Mouse (Mus musculus) myocyte (in vitro differentiated cells): ENCODE results near the gene Bst2.
A peak's percentile ranks its signal among the peaks of the same experiment; 100 is the strongest.

Experiments used
- CEBPB ChIP-seq: IDR thresholded peaks from 2 replicates; pipeline ENCODE4 v1.6.1; 2011; ENCODE audit warnings: mild to moderate bottlenecking, moderate library complexity; ENCODE audit not compliant: poor library complexity, insufficient read depth, severe bottlenecking
- E2F4 ChIP-seq: IDR thresholded peaks from one replicate; pipeline ENCODE4 v1.6.1; 2011; ENCODE audit warnings: mild to moderate bottlenecking, control low read depth, moderate library complexity; ENCODE audit not compliant: insufficient read depth
- MAX ChIP-seq: IDR thresholded peaks from one replicate; pipeline ENCODE4 v1.6.1; 2011; ENCODE audit warnings: low read depth, mild to moderate bottlenecking, control low read depth
- MYOD1 ChIP-seq, 3 experiments: IDR thresholded peaks; one replicate each; pipeline ENCODE4 v1.6.1; 2011; ENCODE audit warnings: control low read depth in 2 of 3, low read depth in 2 of 3, mild to moderate bottlenecking in 2 of 3, moderate library complexity in 1 of 3; ENCODE audit not compliant: insufficient read length in 2 of 3, control insufficient read depth in 1 of 3
- MYOG ChIP-seq, 3 experiments: IDR thresholded peaks; one replicate each; pipeline ENCODE4 v1.6.1; 2011; ENCODE audit warnings: control low read depth in 2 of 3, low read depth in 2 of 3, mild to moderate bottlenecking in 2 of 3; ENCODE audit not compliant: insufficient read length in 2 of 3, control insufficient read depth in 1 of 3, insufficient read depth in 1 of 3
- POLR2A ChIP-seq: IDR thresholded peaks from one replicate; pipeline ENCODE4 v1.6.1; 2011; ENCODE audit warnings: low read depth, mild to moderate bottlenecking, control low read depth, moderate library complexity; ENCODE audit not compliant: insufficient read length
- POLR2AphosphoS2 ChIP-seq: IDR thresholded peaks from one replicate; pipeline ENCODE4 v1.6.1; 2011; ENCODE audit warnings: low read depth, control low read depth; ENCODE audit not compliant: insufficient read length
- SRF ChIP-seq: IDR thresholded peaks from one replicate; pipeline ENCODE4 v1.6.1; 2011; ENCODE audit warnings: low read depth; ENCODE audit not compliant: control insufficient read depth, insufficient read length
- TCF12 ChIP-seq: IDR thresholded peaks from one replicate; pipeline ENCODE4 v1.6.1; 2011; ENCODE audit warnings: mild to moderate bottlenecking, control low read depth; ENCODE audit not compliant: poor library complexity, insufficient read depth, severe bottlenecking
- TCF3 ChIP-seq: IDR thresholded peaks from one replicate; pipeline ENCODE4 v1.6.1; 2011; ENCODE audit warnings: low read depth, control low read depth; ENCODE audit not compliant: insufficient read length
- USF1 ChIP-seq: IDR thresholded peaks from one replicate; pipeline ENCODE4 v1.6.1; 2011; ENCODE audit warnings: low read depth, mild to moderate bottlenecking, control low read depth, moderate library complexity

DNA sequence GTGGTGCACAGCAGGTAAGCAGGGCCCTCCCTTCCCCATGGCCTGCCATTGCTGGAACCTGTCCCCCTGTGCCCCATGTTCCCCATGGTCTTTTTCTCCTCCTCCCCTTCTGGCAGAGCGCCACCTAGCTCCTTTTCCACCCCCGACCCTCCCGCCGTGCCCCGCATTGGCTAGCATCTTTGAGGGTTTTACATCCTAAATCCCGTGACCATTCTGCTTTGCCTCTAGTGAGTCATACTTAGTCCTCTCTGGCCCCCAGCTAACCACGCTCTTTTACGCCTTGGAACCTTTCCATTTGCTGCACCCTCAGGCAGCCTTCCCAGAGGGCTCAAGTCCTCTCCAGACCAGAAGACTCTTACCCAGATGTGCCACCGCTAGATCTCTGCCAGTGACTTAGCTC lies 42.9 kb upstream of the Bst2 start:
- no peak for TF ChIP-seq POLR2A
- TF ChIP-seq CEBPB = no peak
- TF ChIP-seq TCF3 = no peak
- no peak for TF ChIP-seq TCF12
- peak; percentile 33 for TF ChIP-seq USF1
- TF ChIP-seq POLR2AphosphoS2 = no peak
- no peak for TF ChIP-seq MYOD1 (IDR thresholded peaks at IDR 0.05; ENCODE audit: control insufficient read depth in 1 of 3, insufficient read length in 2 of 3, low read depth in 2 of 3)
- no peak for TF ChIP-seq SRF
- TF ChIP-seq E2F4 = no peak
- TF ChIP-seq MYOG (IDR thresholded peaks at IDR 0.05; ENCODE audit: control insufficient read depth in 1 of 3, insufficient read depth in 1 of 3, insufficient read length in 2 of 3, low read depth in 2 of 3) = no peak
- no peak for TF ChIP-seq MAX
